Mouse (Mus musculus): ENCODE measurements at regions not wholly inside any gene's neighbourhood (a gene's known extent, or its start where the extent isn't known, plus 50 kb on each side); places are given as distances from the start of the nearest gene placed in this dataset.
A peak's percentile ranks its signal among the peaks of the same experiment; 100 is the strongest.

GRCm38 (mm10) chr1:73344587-73344986, 328.9 kb upstream of the Tnp1 start:
- no peak for DNase-seq (ENCODE audit: low spot score)

GRCm38 (mm10) chr1:73341911-73342310, 326.2 kb upstream of the Tnp1 start:
- DNase-seq (ENCODE audit: low spot score): no peak

GRCm38 (mm10) chr1:73337401-73337800, 321.7 kb upstream of the Tnp1 start:
- no peak for DNase-seq (ENCODE audit: low spot score)

- no peak for DNase-seq (ENCODE audit: low spot score)
These were observed 293.8 kb upstream of the Tnp1 start for GRCm38 (mm10) chr1:73309556-73309955.

GRCm38 (mm10) chr1:73308420-73308819, 292.7 kb upstream of the Tnp1 start:
- no peak for DNase-seq (ENCODE audit: low spot score)

GRCm38 (mm10) chr1:73307194-73307593, 291.5 kb upstream of the Tnp1 start:
- DNase-seq (ENCODE audit: low spot score): no peak

GRCm38 (mm10) chr1:73299978-73300688, 284.4 kb upstream of the Tnp1 start:
- DNase-seq (ENCODE audit: low spot score): no peak

- no peak for DNase-seq (ENCODE audit: low spot score)
These were observed 269.6 kb upstream of the Tnp1 start for GRCm38 (mm10) chr1:73285342-73285741.

GRCm38 (mm10) chr1:73274480-73274879, 258.8 kb upstream of the Tnp1 start:
- DNase-seq (ENCODE audit: low spot score): peak; percentile 61

- peak; percentile 58 for DNase-seq (ENCODE audit: low spot score)
These were observed 255.2 kb upstream of the Tnp1 start for GRCm38 (mm10) chr1:73270787-73271391.

GRCm38 (mm10) chr1:73269051-73269755, 253.5 kb upstream of the Tnp1 start:
- DNase-seq (ENCODE audit: low spot score): no peak

- DNase-seq (ENCODE audit: low spot score): no peak
These were observed 249.3 kb upstream of the Tnp1 start for GRCm38 (mm10) chr1:73265009-73265408.

- no peak for DNase-seq (ENCODE audit: low spot score)
These were observed 248.5 kb upstream of the Tnp1 start for GRCm38 (mm10) chr1:73264245-73264644.

GRCm38 (mm10) chr1:73259525-73260098, 243.9 kb upstream of the Tnp1 start:
- DNase-seq (ENCODE audit: low spot score): no peak

GRCm38 (mm10) chr1:73257263-73257662, 241.6 kb upstream of the Tnp1 start:
- no peak for DNase-seq (ENCODE audit: low spot score)

GRCm38 (mm10) chr1:73251911-73252356, 236.2 kb upstream of the Tnp1 start:
- no peak for DNase-seq (ENCODE audit: low spot score)

GRCm38 (mm10) chr1:73244016-73244415, 228.3 kb upstream of the Tnp1 start:
- no peak for DNase-seq (ENCODE audit: low spot score)

- DNase-seq (ENCODE audit: low spot score): no peak
These were observed 226.6 kb upstream of the Tnp1 start for GRCm38 (mm10) chr1:73242290-73242689.

- no peak for DNase-seq (ENCODE audit: low spot score)
These were observed 221.2 kb upstream of the Tnp1 start for GRCm38 (mm10) chr1:73236867-73237266.

GRCm38 (mm10) chr1:73233636-73234035, 217.9 kb upstream of the Tnp1 start:
- DNase-seq (ENCODE audit: low spot score): no peak

GRCm38 (mm10) chr1:73233041-73233440, 217.3 kb upstream of the Tnp1 start:
- DNase-seq (ENCODE audit: low spot score): no peak

GRCm38 (mm10) chr1:73230611-73231010, 214.9 kb upstream of the Tnp1 start:
- no peak for DNase-seq (ENCODE audit: low spot score)

- no peak for DNase-seq (ENCODE audit: low spot score)
These were observed 211.5 kb upstream of the Tnp1 start for GRCm38 (mm10) chr1:73227246-73227645.

Data from retina, embryonic 14.5 days (tissue).